Mouse (Mus musculus) embryonic facial prominence, embryonic 12.5 days (tissue): ENCODE measurements around the gene Kif21a. TPM values are rescaled to one million over a fixed set of nuclear protein-coding genes. Genes with fewer than 3 reads are reported as not detected.

Experiments
- ATAC-seq: fragments of 200-750 bp; cut with Nextera tagmentation; 2 replicates; pipeline ENCODE4 v1.8.0; 2017; ENCODE audit not compliant: insufficient number of reproducible peaks, insufficient read depth, low FRiP score, low TSS enrichment
- H3K27ac ChIP-seq: fragments of 300-500 bp; sonication (generic); 2 replicates; pipeline ENCODE4 v1.5.1; 2016; ENCODE audit warnings: mild to moderate bottlenecking
- H3K27me3 ChIP-seq: fragments of 300-500 bp; sonication (generic); 2 replicates; pipeline ENCODE4 v1.6.1; 2016; ENCODE audit warnings: mild to moderate bottlenecking, moderate library complexity
- H3K36me3 ChIP-seq: fragments of 300-500 bp; sonication (generic); 2 replicates; pipeline ENCODE4 v1.6.1; 2016; ENCODE audit warnings: mild to moderate bottlenecking
- H3K4me1 ChIP-seq: fragments of 300-500 bp; sonication (generic); 2 replicates; pipeline ENCODE4 v1.6.1; 2016
- H3K4me2 ChIP-seq: fragments of 300-500 bp; sonication (generic); replicated peaks from 2 replicates; pipeline ENCODE4 v1.6.1; 2016; ENCODE audit warnings: mild to moderate bottlenecking, moderate library complexity
- H3K4me3 ChIP-seq: fragments of 300-500 bp; sonication (generic); 2 replicates; pipeline ENCODE4 v1.5.1; 2016; ENCODE audit warnings: mild to moderate bottlenecking
- H3K9ac ChIP-seq: fragments of 300-500 bp; sonication (generic); 2 replicates; pipeline ENCODE4 v1.6.1; 2016; ENCODE audit warnings: mild to moderate bottlenecking, moderate library complexity
- H3K9me3 ChIP-seq: fragments of 300-500 bp; sonication (generic); 2 replicates; pipeline ENCODE4 v1.6.1; 2016; ENCODE audit warnings: mild to moderate bottlenecking, moderate library complexity
- WGBS: fragments of 180-500 bp; shearing (Covaris S2); methylation state at CpG from one replicate; pipeline ENCODE4 v1.1.7; 2016; 5-methylcytosine and 5-hydroxymethylcytosine counted together
- polyA plus RNA-seq: library from polyadenylated mRNA; unstranded; fragments of >200 nt; fragmentation: Nextera tagmentation; extraction: Ambion mirVana; gene quantifications from 2 replicates; pipeline ENCODE4 v1.2.1, GENCODE M21; 2016

The Kif21a gene
- polyA plus RNA-seq = 9.5 and 10.3 TPM in 2 replicates

GRCm38 (mm10) chr15:91049496-91050441, at the start of gene Kif21a:
Kif21a (minus strand) TSS chr15:91049948.
- H3K27ac ChIP-seq = peak within 1 kb of the TSS; percentile 84
- under 1% methylated on average over 80 of the region's 89 CpGs for WGBS
- peaks cover 2% of the 10 kb centered on the region; the same call in 1 of the 2 replicates for H3K4me1 ChIP-seq

GRCm38 (mm10) chr15:91096606-91097005, 46.9 kb upstream of the Kif21a start:
- H3K4me3 ChIP-seq = no peak overlapping the region
- no peak overlapping the region for H3K9ac ChIP-seq
- no peaks in the 10 kb centered on the region for H3K27me3 ChIP-seq
- no peaks in the 10 kb centered on the region for H3K9me3 ChIP-seq
- H3K4me2 ChIP-seq = no peak overlapping the region
- ATAC-seq = no peak
- 0 out of 2 replicates have a peak, but pooled peaks cover 7% of the 10 kb centered on the region for H3K4me1 ChIP-seq
- no peaks in the 10 kb centered on the region for H3K36me3 ChIP-seq
- H3K27ac ChIP-seq = no peak overlapping the region
- WGBS = 80% methylated on average over 6 of the region's 6 CpGs

More at GRCm38 (mm10) chr15:91049496-91050441, at the start of gene Kif21a:
- ATAC-seq = peak; percentile 81
- Histone ChIP-seq H3K9ac (peak within 1 kb of the TSS; percentile 75), H3K36me3 (no peaks in the 10 kb centered on the region), H3K9me3 (no peaks in the 10 kb centered on the region), H3K4me2 (peak within 1 kb of the TSS; percentile 99), H3K4me3 (peak within 1 kb of the TSS; percentile 78), H3K27me3 (no peaks in the 10 kb centered on the region)

- H3K9ac ChIP-seq = no peak overlapping the region
- H3K36me3 ChIP-seq = no peaks in the 10 kb centered on the region
- WGBS = 78% methylated on average over 7 of the region's 7 CpGs
- no peak overlapping the region for H3K27ac ChIP-seq
- H3K9me3 ChIP-seq = no peaks in the 10 kb centered on the region
- no peak overlapping the region for H3K4me3 ChIP-seq
- no peaks in the 10 kb centered on the region for H3K27me3 ChIP-seq
- no peak for ATAC-seq
- 0 out of 2 replicates have a peak, but pooled peaks cover 7% of the 10 kb centered on the region for H3K4me1 ChIP-seq
- H3K4me2 ChIP-seq = no peak overlapping the region
Observed at GRCm38 (mm10) chr15:91089427-91089826, 39.7 kb upstream of the Kif21a start.

- 0 out of 2 replicates have a peak, but pooled peaks cover 7% of the 10 kb centered on the region for H3K4me1 ChIP-seq
- no peaks in the 10 kb centered on the region for H3K9me3 ChIP-seq
Observed at GRCm38 (mm10) chr15:91088071-91088470, 38.3 kb upstream of the Kif21a start.

GRCm38 (mm10) chr15:91077457-91078410, 28.0 kb upstream of the Kif21a start:
- Histone ChIP-seq H3K4me2 (no peak overlapping the region), H3K9ac (no peak overlapping the region), H3K27ac (no peak overlapping the region), H3K4me1 (no peaks in the 10 kb centered on the region), H3K4me3 (no peak overlapping the region), H3K9me3 (no peaks in the 10 kb centered on the region), H3K27me3 (no peaks in the 10 kb centered on the region), H3K36me3 (no peaks in the 10 kb centered on the region)
- no peak for ATAC-seq
- WGBS = 40% methylated on average over 15 of the region's 15 CpGs

More at GRCm38 (mm10) chr15:91088071-91088470, 38.3 kb upstream of the Kif21a start:
- H3K4me2 ChIP-seq = no peak overlapping the region
- no peak overlapping the region for H3K4me3 ChIP-seq
- H3K9ac ChIP-seq = no peak overlapping the region
- no peak overlapping the region for H3K27ac ChIP-seq
- no peaks in the 10 kb centered on the region for H3K27me3 ChIP-seq
- WGBS = 85% methylated on average over 12 of the region's 12 CpGs
- no peak for ATAC-seq
- H3K36me3 ChIP-seq = no peaks in the 10 kb centered on the region

- Histone ChIP-seq H3K36me3 (no peaks in the 10 kb centered on the region), H3K4me1 (no peaks in the 10 kb centered on the region), H3K4me2 (no peak overlapping the region), H3K9ac (no peak overlapping the region), H3K4me3 (no peak overlapping the region), H3K9me3 (no peaks in the 10 kb centered on the region), H3K27ac (no peak overlapping the region), H3K27me3 (no peaks in the 10 kb centered on the region)
- ATAC-seq = no peak
- WGBS = 94% methylated on average over 1 of the region's 1 CpGs
Observed at GRCm38 (mm10) chr15:91072440-91072839, 22.7 kb upstream of the Kif21a start.

GRCm38 (mm10) chr15:91064310-91064826, 14.6 kb upstream of the Kif21a start:
- no peak for ATAC-seq
- H3K4me2 ChIP-seq = no peak overlapping the region
- H3K4me1 ChIP-seq = no peaks in the 10 kb centered on the region
- H3K9me3 ChIP-seq = peaks cover 3% of the 10 kb centered on the region; the same call in 1 of the 2 replicates
- H3K4me3 ChIP-seq = no peak overlapping the region
- H3K9ac ChIP-seq = no peak overlapping the region
- WGBS = 86% methylated on average over 12 of the region's 12 CpGs
- no peak overlapping the region for H3K27ac ChIP-seq
- H3K36me3 ChIP-seq = no peaks in the 10 kb centered on the region
- H3K27me3 ChIP-seq = no peaks in the 10 kb centered on the region

GRCm38 (mm10) chr15:91063845-91064244, 14.1 kb upstream of the Kif21a start:
- 63% methylated on average over 7 of the region's 7 CpGs for WGBS
- Histone ChIP-seq H3K4me1 (peaks cover 1% of the 10 kb centered on the region; the same call in 1 of the 2 replicates), H3K9ac (no peak overlapping the region), H3K4me2 (no peak overlapping the region), H3K36me3 (no peaks in the 10 kb centered on the region), H3K4me3 (no peak overlapping the region), H3K27me3 (no peaks in the 10 kb centered on the region), H3K27ac (no peak overlapping the region), H3K9me3 (peaks cover 3% of the 10 kb centered on the region; the same call in 1 of the 2 replicates)
- no peak for ATAC-seq

- Histone ChIP-seq H3K27me3 (no peaks in the 10 kb centered on the region), H3K27ac (no peak overlapping the region), H3K4me2 (no peak overlapping the region), H3K36me3 (no peaks in the 10 kb centered on the region), H3K9me3 (peaks cover 3% of the 10 kb centered on the region; the same call in 1 of the 2 replicates), H3K4me3 (no peak overlapping the region), H3K4me1 (peaks cover 16% of the 10 kb centered on the region), H3K9ac (no peak overlapping the region)
- no peak for ATAC-seq
- 72% methylated on average over 3 of the region's 3 CpGs for WGBS
Observed at GRCm38 (mm10) chr15:91056866-91057342, 7.2 kb upstream of the Kif21a start.

GRCm38 (mm10) chr15:91056176-91056865, 6.6 kb upstream of the Kif21a start:
- 51% methylated on average over 5 of the region's 5 CpGs for WGBS
- Histone ChIP-seq H3K36me3 (no peaks in the 10 kb centered on the region), H3K4me2 (no peak overlapping the region), H3K27me3 (no peaks in the 10 kb centered on the region), H3K9me3 (peaks cover 3% of the 10 kb centered on the region; the same call in 1 of the 2 replicates), H3K9ac (no peak overlapping the region), H3K4me1 (peaks cover 16% of the 10 kb centered on the region), H3K4me3 (no peak overlapping the region), H3K27ac (no peak overlapping the region)
- peak; percentile 75; the same call in 1 of the 2 replicates for ATAC-seq
